Mouse (Mus musculus) megakaryocyte, embryonic 14.5 days (primary cell): ENCODE measurements around the gene Tcaim.

Source experiments
- FLI1 ChIP-seq: IDR thresholded peaks from 2 replicates; pipeline ENCODE4 v1.6.1; 2012; ENCODE audit warnings: low read length, inconsistent platforms, mixed read lengths
- GATA1 ChIP-seq: IDR thresholded peaks from 3 replicates; pipeline ENCODE4 v1.6.1; 2012; ENCODE audit warnings: mixed read lengths, low read length, inconsistent platforms, borderline replicate concordance

- TF ChIP-seq GATA1 (no peak), FLI1 (no peak)
These were observed 20.1 kb upstream of the Tcaim start for GRCm38 (mm10) chr9:122785231-122785630.
